Comparison of ENCODE assay signal across 8 mouse cellular contexts in genomic region chr6:83053136-83053960, GRCm38 (mm10). TPM values are rescaled to one million over a fixed set of nuclear protein-coding genes. Genes with fewer than 3 reads are reported as not detected.
DNase-seq lines count a peak whose midpoint lies in the region; ATAC-seq and TF ChIP-seq lines count a peak whose summit lies in the region.

No protein-coding gene starts in this region.

- in situ Hi-C loops in ES-E14 (cut with MboI; ENCODE audit: low sequenced_read_pairs in 2 of 2, unreplicated experiment in 2 of 2), result loop anchor here (25.0 kb wide), 2 partner anchors 659 to 1534 kb away; partner anchors contain the start of genes Cyp26b1 (in 1 of the 2) and Vax2 (in 1 of the 2)

- H3K4me1 ChIP-seq in ES-E14 (ENCODE audit: control insufficient read depth in 2 of 2, insufficient read depth in 2 of 2, low read length in 2 of 2, poor library complexity in 1 of 2), result peaks cover 0 to 8% of the 10 kb centered on the region in 2 experiments; a peak in 1 of 4 replicates
- peaks cover 29% of the 10 kb centered on the region for H3K4me1 ChIP-seq in limb, embryonic 15.5 days
- H3K4me1 ChIP-seq in midbrain, embryonic 16.5 days (ENCODE audit: control insufficient read depth, insufficient read depth, low read length), result peaks cover 24% of the 10 kb centered on the region

- under 1% methylated on average over 26 of the region's 26 CpGs for WGBS in limb, embryonic 15.5 days
- 3% methylated on average over 26 of the region's 26 CpGs for WGBS in midbrain, embryonic 16.5 days

- peak overlapping the region; percentile 95 for H3K9ac ChIP-seq in ES-E14 (ENCODE audit: insufficient read depth, low read depth, low read length, poor library complexity, severe bottlenecking)
- peak overlapping the region; percentile 83 for H3K9ac ChIP-seq in limb, embryonic 15.5 days
- peak overlapping the region; percentile 96 for H3K9ac ChIP-seq in midbrain, embryonic 16.5 days (ENCODE audit: low read depth, low read length)

- no peak overlapping the region for H3K27ac ChIP-seq in ES-E14 (ENCODE audit: insufficient read depth, low read depth, low read length, poor library complexity, severe bottlenecking)
- H3K27ac ChIP-seq in limb, embryonic 15.5 days, result peak overlapping the region; percentile 91
- H3K27ac ChIP-seq in midbrain, embryonic 16.5 days (ENCODE audit: low read length), result peak overlapping the region; percentile 87

- peak overlapping the region; percentile 89 for H3K4me2 ChIP-seq in limb, embryonic 15.5 days
- peak overlapping the region; percentile 83 for H3K4me2 ChIP-seq in midbrain, embryonic 16.5 days (ENCODE audit: low read length)

- ATAC-seq in hematopoietic stem cell, adult 5-6 weeks (replicated peaks in 1 of 2; ENCODE audit: insufficient read depth in 1 of 2, low FRiP score in 2 of 2, low TSS enrichment in 1 of 2, low read depth in 1 of 2, poor library complexity in 2 of 2, severe bottlenecking in 2 of 2), result peak; percentile 17 to 30; a peak in 2 of 4 replicates
- no peak for ATAC-seq in limb, embryonic 15.5 days (ENCODE audit: insufficient number of reproducible peaks, low FRiP score, low TSS enrichment, low read depth)
- ATAC-seq in midbrain, embryonic 16.5 days, result peak; percentile 10; the same call in 1 of the 2 replicates

- H3K9me3 ChIP-seq in ES-E14 (ENCODE audit: control insufficient read depth, insufficient read depth, low read depth, low read length), result no peaks in the 10 kb centered on the region
- no peaks in the 10 kb centered on the region for H3K9me3 ChIP-seq in limb, embryonic 15.5 days
- H3K9me3 ChIP-seq in midbrain, embryonic 16.5 days (replicated peaks; ENCODE audit: control insufficient read depth, low read length, poor library complexity, severe bottlenecking), result no peaks in the 10 kb centered on the region

- peak; percentile 95 for DNase-seq in heart, adult 11 months
- no peak for DNase-seq in heart, adult 18-20 months
- no peak for DNase-seq in ES-E14 (ENCODE audit: low read depth, low spot score)
- peak; percentile 70 for DNase-seq in embryo, embryonic 10 days (ENCODE audit: low spot score)
- peak; percentile 33 for DNase-seq in thymus, postnatal 14 days

- peak overlapping the region; percentile 89 to 97 for H3K4me3 ChIP-seq in ES-E14 (ENCODE audit: insufficient read depth in 1 of 2, low read depth in 1 of 2, low read length in 2 of 2, poor library complexity in 1 of 2, severe bottlenecking in 1 of 2)
- H3K4me3 ChIP-seq in limb, embryonic 15.5 days, result peak overlapping the region; percentile 66
- H3K4me3 ChIP-seq in midbrain, embryonic 16.5 days (ENCODE audit: low read depth, low read length), result peak overlapping the region; percentile 100

- peaks cover 19% of the 10 kb centered on the region for H3K36me3 ChIP-seq in ES-E14 (ENCODE audit: control insufficient read depth, insufficient read depth, low read length, poor library complexity, severe bottlenecking)
- peaks cover 37% of the 10 kb centered on the region for H3K36me3 ChIP-seq in limb, embryonic 15.5 days
- H3K36me3 ChIP-seq in midbrain, embryonic 16.5 days (ENCODE audit: control insufficient read depth, insufficient read depth, low read length), result peaks cover 18% of the 10 kb centered on the region; the same call in 1 of the 2 replicates

- H3K27me3 ChIP-seq in limb, embryonic 15.5 days, result no peaks in the 10 kb centered on the region
- H3K27me3 ChIP-seq in midbrain, embryonic 16.5 days (ENCODE audit: control insufficient read depth, insufficient read depth, low read depth, low read length), result no peaks in the 10 kb centered on the region

TF ChIP-seq in ES-E14, 5 proteins besides CTCF, POLR2A, EP300 and RAD21:
- TF ChIP-seq ZC3H11A (IDR thresholded peaks at IDR 0.05; ENCODE audit: borderline replicate concordance, low read depth, low read length), result no peak
- TF ChIP-seq CHD2 (IDR thresholded peaks at IDR 0.05; ENCODE audit: low read depth, low read length), result no peak
- TF ChIP-seq HCFC1 (IDR thresholded peaks at IDR 0.05; ENCODE audit: borderline replicate concordance, insufficient read depth, low read length), result no peak

RNA-seq across cellular contexts. Expression of gene Aup1, which starts 1.0 kb away (rescaled TPM):
- total RNA-seq in heart, adult 18-20 months (2021), result 10 to 100 TPM; 76.3 to 77.2 TPM
- total RNA-seq in ES-E14 (2012; rRNA removed), result 152 and 242 TPM in 2 replicates
- total RNA-seq in hematopoietic stem cell, adult 5-6 weeks (2017), result 114 and 124 TPM in 2 replicates
- 181 and 186 TPM in 2 replicates for polyA plus RNA-seq in limb, embryonic 15.5 days (2015; fragmentation: Nextera tagmentation; extraction: Ambion mirVana)
- polyA plus RNA-seq in midbrain, embryonic 16.5 days (2015; fragmentation: Nextera tagmentation; extraction: Ambion mirVana), result 176 and 184 TPM in 2 replicates

RNA-seq across cellular contexts. Expression of gene Htra2, which starts 1.7 kb away (rescaled TPM):
- total RNA-seq in heart, adult 18-20 months (2021), result 10 to 100 TPM; 31.2 to 32.7 TPM
- total RNA-seq in ES-E14 (2012; rRNA removed), result 66.8 and 80.3 TPM in 2 replicates
- total RNA-seq in hematopoietic stem cell, adult 5-6 weeks (2017), result 42.7 and 43.3 TPM in 2 replicates
- polyA plus RNA-seq in limb, embryonic 15.5 days (2015; fragmentation: Nextera tagmentation; extraction: Ambion mirVana), result 64.6 and 70.6 TPM in 2 replicates
- 76.1 and 87.8 TPM in 2 replicates for polyA plus RNA-seq in midbrain, embryonic 16.5 days (2015; fragmentation: Nextera tagmentation; extraction: Ambion mirVana)

RNA-seq across cellular contexts. Expression of gene Dqx1, which starts 4.3 kb away (rescaled TPM):
- under 1 TPM; 0.20 to 0.87 TPM for total RNA-seq in heart, adult 18-20 months (2021)
- 3.7 and 5.6 TPM in 2 replicates for total RNA-seq in ES-E14 (2012; rRNA removed)
- total RNA-seq in hematopoietic stem cell, adult 5-6 weeks (2017), result 0.13 and 0.25 TPM in 2 replicates
- 0.57 and 1.3 TPM in 2 replicates for polyA plus RNA-seq in limb, embryonic 15.5 days (2015; fragmentation: Nextera tagmentation; extraction: Ambion mirVana)
- polyA plus RNA-seq in midbrain, embryonic 16.5 days (2015; fragmentation: Nextera tagmentation; extraction: Ambion mirVana), result 0.30 and 0.37 TPM in 2 replicates

RNA-seq across cellular contexts. Expression of gene Tlx2, which starts 16.7 kb away (rescaled TPM):
- not detected for total RNA-seq in heart, adult 18-20 months (2021)
- total RNA-seq in ES-E14 (2012; rRNA removed), result 0.58 TPM in 1 of 2 replicates, not detected in the other
- total RNA-seq in hematopoietic stem cell, adult 5-6 weeks (2017), result not detected in 2 replicates
- not detected in 2 replicates for polyA plus RNA-seq in limb, embryonic 15.5 days (2015; fragmentation: Nextera tagmentation; extraction: Ambion mirVana)
- not detected in 2 replicates for polyA plus RNA-seq in midbrain, embryonic 16.5 days (2015; fragmentation: Nextera tagmentation; extraction: Ambion mirVana)

RNA-seq across cellular contexts. Expression of gene Loxl3, which starts 19.4 kb away (rescaled TPM):
- total RNA-seq in heart, adult 18-20 months (2021), result 1 to 10 TPM; 1.7 to 2.3 TPM
- total RNA-seq in ES-E14 (2012; rRNA removed), result 2.3 and 3.4 TPM in 2 replicates
- 1.3 and 2.2 TPM in 2 replicates for total RNA-seq in hematopoietic stem cell, adult 5-6 weeks (2017)
- polyA plus RNA-seq in limb, embryonic 15.5 days (2015; fragmentation: Nextera tagmentation; extraction: Ambion mirVana), result 31.2 and 34.9 TPM in 2 replicates
- polyA plus RNA-seq in midbrain, embryonic 16.5 days (2015; fragmentation: Nextera tagmentation; extraction: Ambion mirVana), result 5.1 and 7.5 TPM in 2 replicates

Comparison
In these comparisons a context has a peak if more than half of its experiments do, and no peak if none do; other contexts are left out.
1. DNase-seq: peak in heart, adult 11 months (single experiment), embryo, embryonic 10 days (single experiment) and thymus, postnatal 14 days (single experiment); none in heart, adult 18-20 months (0 of 2) and ES-E14 (single experiment).
2. Peak in every context shown above with its lines, with median percentiles within 50 percentile points of each other: H3K4me3 ChIP-seq and H3K9ac ChIP-seq.